Mouse (Mus musculus) gastrocnemius, adult 2 months (tissue): ENCODE results near the gene Ssh3. TPM values are rescaled to one million over a fixed set of nuclear protein-coding genes. Genes with fewer than 3 reads are reported as not detected.

Experiments
- DNase-seq: peaks from one replicate; pipeline ENCODE4 v3.0.0; 2022
- H3K27ac ChIP-seq: fragments of 200-600 bp; 2 replicates; pipeline ENCODE4 v1.8.1; 2022; ENCODE audit warnings: mild to moderate bottlenecking
- H3K4me3 ChIP-seq: fragments of 200-600 bp; 2 replicates; pipeline ENCODE4 v1.8.1; 2022; ENCODE audit warnings: mild to moderate bottlenecking, moderate library complexity
- CTCF ChIP-seq: fragments of 200-600 bp; IDR thresholded peaks from 2 replicates; pipeline ENCODE4 v1.8.1; 2022; ENCODE audit warnings: antibody characterized with exemption, mild to moderate bottlenecking, moderate library complexity
- intact Hi-C: fragments of 180-260 bp; cut with DNase I; formaldehyde crosslinking; loops from one replicate; pipeline ENCODE4 v1.15.1; 2025
- total RNA-seq, 2 experiments: library from RNA; stranded (reverse); gene quantifications; 2 replicates each; pipeline ENCODE4 v1.2.3; 2021

Gene Ssh3
- total RNA-seq, 2 experiments from 2014 or later, result 3.3 to 3.9 TPM

DNA sequence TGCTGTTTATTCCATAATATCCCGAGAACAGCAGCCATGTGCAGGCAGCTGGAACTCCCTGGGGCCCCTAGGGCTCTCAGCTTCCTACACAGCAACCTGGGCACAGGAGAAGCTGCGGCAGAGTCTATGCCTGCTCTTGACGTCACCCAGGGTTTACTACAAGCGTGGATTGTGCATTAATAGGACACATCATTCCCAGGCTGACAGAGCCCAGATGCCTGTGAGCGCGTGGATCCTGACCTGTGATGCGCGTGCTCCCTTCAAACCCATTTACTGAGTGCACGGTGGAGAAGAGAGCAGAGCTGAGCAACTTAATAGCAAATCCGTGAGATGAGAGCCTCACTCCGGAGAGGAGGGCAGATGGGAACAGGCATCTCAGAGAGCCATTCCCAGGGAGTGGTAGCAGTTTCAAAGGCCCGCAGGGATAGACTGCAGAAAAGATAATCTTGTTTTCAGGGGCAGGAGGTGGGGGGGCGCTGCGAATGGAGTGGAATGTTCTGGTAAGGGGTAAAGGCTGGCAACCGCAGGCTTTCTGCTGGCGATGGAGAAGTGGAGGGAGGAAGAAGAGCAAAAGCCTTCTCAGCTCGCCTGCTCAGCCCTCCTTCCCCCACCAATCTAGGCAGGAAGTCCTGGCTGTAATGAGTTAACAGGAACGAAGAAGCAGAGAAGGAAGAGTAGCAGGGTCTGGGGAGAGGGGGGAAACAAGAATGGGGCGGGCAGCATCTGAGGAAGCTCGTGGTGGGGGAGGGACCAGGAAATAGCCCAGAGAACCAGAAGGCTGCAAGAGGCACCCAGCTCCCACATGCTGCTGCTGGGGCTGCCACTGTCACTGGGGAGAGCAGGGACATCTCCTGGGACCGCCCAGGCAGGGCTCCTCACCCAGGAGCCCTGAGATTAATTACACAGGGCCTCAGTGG, 33.0 kb upstream of the Ssh3 start:
- DNase-seq, result peak; percentile 50
- peak overlapping the region; percentile 99 for H3K4me3 ChIP-seq

DNA sequence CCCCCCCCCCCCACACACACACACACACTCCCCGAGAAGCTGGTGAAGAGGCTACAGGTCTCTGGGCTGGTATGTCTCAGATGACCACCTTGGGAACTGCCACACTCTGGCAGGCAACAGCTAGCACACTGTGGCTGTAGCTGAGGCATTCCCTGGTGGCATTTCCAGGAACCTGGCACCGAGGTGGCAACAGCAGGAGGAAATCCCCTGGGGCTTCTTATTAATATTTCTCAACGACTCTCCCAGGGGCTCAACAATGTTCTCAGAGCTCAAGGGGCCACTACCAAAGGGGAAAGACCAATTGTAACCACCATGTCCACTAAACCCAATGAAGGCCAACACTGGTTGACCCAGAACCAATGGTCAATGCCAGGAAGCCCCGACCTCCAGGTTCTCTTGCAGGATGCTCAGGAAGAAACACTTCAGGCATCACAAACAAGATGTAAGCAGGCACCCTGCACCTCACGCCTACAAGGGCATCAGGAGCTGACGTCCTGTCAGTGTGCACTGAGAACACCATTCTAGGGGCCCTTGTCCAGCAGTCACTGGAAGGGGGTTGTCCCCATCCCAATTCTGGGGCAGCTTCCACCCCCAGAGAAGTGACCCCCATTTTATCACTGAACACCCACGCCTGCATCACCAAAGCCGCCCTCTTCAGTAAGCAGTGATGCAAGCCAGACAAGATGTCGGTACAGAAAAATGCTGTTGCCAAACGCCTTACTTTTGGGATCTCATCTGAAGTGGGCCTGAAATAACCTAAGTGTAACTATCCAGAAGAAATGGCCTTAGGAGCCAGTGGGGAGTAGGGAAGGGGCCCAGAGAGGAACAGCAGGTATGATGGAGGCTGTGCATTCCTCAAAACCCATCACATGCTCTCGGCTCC, 32.1 kb upstream of the Ssh3 start:
- no peak for DNase-seq
- TF ChIP-seq CTCF, result no peak
- Histone ChIP-seq H3K27ac (peak overlapping the region; percentile 91), H3K4me3 (peak overlapping the region; percentile 99)
- intact Hi-C loops, result no loop called here

More for the DNA sequence above, 33.0 kb upstream of the Ssh3 start:
- H3K27ac ChIP-seq, result peak overlapping the region; percentile 91
- intact Hi-C loops, result no loop called here
- no peak for TF ChIP-seq CTCF

DNA sequence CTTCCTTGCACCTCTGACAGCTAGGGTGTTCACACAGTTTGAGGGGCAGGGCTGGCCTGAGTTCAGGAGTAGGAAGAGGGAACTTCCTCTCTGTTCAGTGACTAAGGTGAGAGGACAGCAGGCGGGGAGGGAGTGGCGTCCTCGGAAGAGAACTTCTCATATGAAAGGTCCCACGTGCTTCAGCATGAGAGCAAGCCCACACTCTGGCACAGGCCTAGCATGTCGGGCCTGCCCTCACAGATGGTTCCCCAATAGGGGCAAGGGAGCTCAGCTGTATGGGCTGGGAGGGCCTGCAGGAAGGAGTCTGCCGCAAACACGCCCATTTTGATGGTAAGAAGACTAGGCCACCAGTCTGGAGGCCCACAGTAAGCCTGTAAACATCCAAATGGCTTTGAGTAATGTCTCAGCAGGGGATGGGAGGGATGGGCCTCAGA, 31.3 kb upstream of the Ssh3 start:
- intact Hi-C loops, result no loop called here
- no peak for DNase-seq
- Histone ChIP-seq H3K4me3 (no peak overlapping the region; the same call in 1 of the 2 replicates), H3K27ac (peak overlapping the region; percentile 91)
- no peak for TF ChIP-seq CTCF

DNA sequence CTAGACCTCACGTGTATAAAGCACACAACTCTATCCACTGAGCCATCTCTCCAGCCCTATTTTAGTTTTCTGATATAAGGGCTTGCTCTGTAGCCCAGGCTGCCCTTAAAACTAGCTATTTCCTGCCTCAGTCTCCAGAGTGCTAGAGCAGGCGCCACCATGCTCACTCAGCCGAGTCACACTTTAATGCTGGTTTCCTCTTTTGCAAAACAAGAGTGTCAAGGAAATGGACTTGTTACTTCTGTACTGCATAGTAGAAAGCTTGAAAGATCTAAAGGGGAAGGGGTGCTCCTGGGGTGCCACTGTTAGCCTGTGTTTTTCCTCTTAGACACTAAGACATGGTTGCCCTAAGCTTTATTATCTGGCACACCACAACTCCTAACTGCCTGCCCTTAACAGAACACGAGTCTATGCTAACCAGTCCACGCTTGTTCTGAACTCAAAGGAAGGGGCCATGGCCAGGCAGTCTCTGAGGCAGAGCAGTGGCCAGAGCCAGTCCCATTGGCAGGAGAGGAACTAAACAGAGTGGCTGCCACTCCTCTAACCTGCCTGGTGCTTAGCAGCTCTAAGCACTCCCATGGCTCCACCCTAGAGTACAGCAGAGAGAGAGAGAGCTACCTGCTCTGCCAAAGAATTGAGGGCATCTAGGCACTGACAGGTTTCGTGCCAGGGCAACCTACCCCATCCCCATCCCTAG, 30.7 kb upstream of the Ssh3 start:
- no peak for TF ChIP-seq CTCF
- Histone ChIP-seq H3K27ac (peak overlapping the region; percentile 91), H3K4me3 (no peak overlapping the region; the same call in 1 of the 2 replicates)
- no peak for DNase-seq
- intact Hi-C loops, result no loop called here

- Histone ChIP-seq H3K4me3 (no peak overlapping the region), H3K27ac (peak overlapping the region; percentile 91)
- DNase-seq, result no peak
- intact Hi-C loops, result no loop called here
- no peak for TF ChIP-seq CTCF
Observed at GRCm38 (mm10) chr19:4299126-4299525, 30.1 kb upstream of the Ssh3 start.

GRCm38 (mm10) chr19:4298322-4299121, 29.5 kb upstream of the Ssh3 start:
- intact Hi-C loops, result no loop called here
- no peak for TF ChIP-seq CTCF
- H3K27ac ChIP-seq, result peak overlapping the region; percentile 38
- no peak overlapping the region for H3K4me3 ChIP-seq
- DNase-seq, result peak; percentile 14

- TF ChIP-seq CTCF, result no peak
- intact Hi-C loops, result no loop called here
- DNase-seq, result peak; percentile 10
- H3K4me3 ChIP-seq, result no peak overlapping the region
- H3K27ac ChIP-seq, result 0 out of 2 replicates have a peak overlapping the region, but pooled peaks have one; percentile 38
Observed at GRCm38 (mm10) chr19:4297851-4298250, 28.9 kb upstream of the Ssh3 start.

DNA sequence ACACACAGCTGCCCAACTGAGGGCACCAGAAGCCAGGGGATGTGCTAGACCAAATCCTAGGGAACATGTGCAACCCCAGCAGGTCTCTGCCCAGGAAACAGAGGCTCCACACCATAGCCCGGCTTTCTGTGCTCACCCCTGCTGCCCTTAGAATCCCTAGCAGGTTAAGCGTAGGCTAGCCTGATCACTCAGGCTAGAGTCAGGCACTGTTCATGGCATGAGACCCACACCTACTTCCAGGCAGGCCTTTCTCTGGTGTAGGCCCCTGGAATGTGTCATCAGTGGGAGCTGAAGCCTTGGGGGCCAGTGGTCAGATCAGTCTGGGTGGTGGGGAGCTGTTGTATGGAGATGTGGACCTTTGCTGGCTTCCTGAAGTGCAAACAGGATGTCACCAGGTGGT, 27.6 kb upstream of the Ssh3 start:
- Histone ChIP-seq H3K4me3 (no peak overlapping the region), H3K27ac (peak overlapping the region; percentile 20; the same call in 1 of the 2 replicates)
- intact Hi-C loops, result no loop called here
- DNase-seq, result peak; percentile 16
- no peak for TF ChIP-seq CTCF

- no peak for DNase-seq
- intact Hi-C loops, result no loop called here
- Histone ChIP-seq H3K27ac (peak overlapping the region; percentile 78; the same call in 1 of the 2 replicates), H3K4me3 (no peak overlapping the region)
- TF ChIP-seq CTCF, result no peak
Observed at GRCm38 (mm10) chr19:4295391-4295790, 26.4 kb upstream of the Ssh3 start.

- peak; percentile 61 for DNase-seq
- peak overlapping the region; percentile 38; the same call in 1 of the 2 replicates for H3K4me3 ChIP-seq
- TF ChIP-seq CTCF, result no peak
- intact Hi-C loops, result no loop called here
- H3K27ac ChIP-seq, result peak overlapping the region; percentile 78
Observed at GRCm38 (mm10) chr19:4294381-4295097, 25.6 kb upstream of the Ssh3 start.

- no peak overlapping the region for H3K4me3 ChIP-seq
- no peak overlapping the region for H3K27ac ChIP-seq
- DNase-seq, result peak; percentile 13
- TF ChIP-seq CTCF, result no peak
- intact Hi-C loops, result no loop called here
Observed at GRCm38 (mm10) chr19:4291161-4291560, 22.2 kb upstream of the Ssh3 start.
